Mouse (Mus musculus): Measurements from ENCODE around the gene Dpy19l3. TPM values are rescaled to one million over a fixed set of nuclear protein-coding genes. Genes with fewer than 3 reads are reported as not detected.

Dpy19l3 gene
- polyA plus RNA-seq, 1 experiment from 2014 or later, result 35.9 TPM

- Histone ChIP-seq H3K4me2 (replicated peaks) (no peak overlapping the region), H3K9me3 (no peaks in the 10 kb centered on the region), H3K4me1 (no peaks in the 10 kb centered on the region), H3K9ac (no peak overlapping the region), H3K36me3 (peaks cover 50% of the 10 kb centered on the region), H3K27me3 (replicated peaks) (no peaks in the 10 kb centered on the region), H3K27ac (no peak overlapping the region), H3K4me3 (no peak overlapping the region)
- ATAC-seq (ENCODE audit: low FRiP score, low read depth), result no peak
- 93% methylated on average over 8 of the region's 8 CpGs for WGBS
Observed at GRCm38 (mm10) chr7:35772347-35772746, 18.1 kb upstream of the Dpy19l3 start.

GRCm38 (mm10) chr7:35771106-35771505, 16.9 kb upstream of the Dpy19l3 start:
- Histone ChIP-seq H3K27me3 (replicated peaks) (no peaks in the 10 kb centered on the region), H3K36me3 (peaks cover 42% of the 10 kb centered on the region), H3K9me3 (no peaks in the 10 kb centered on the region), H3K27ac (no peak overlapping the region), H3K4me1 (no peaks in the 10 kb centered on the region), H3K4me2 (replicated peaks) (no peak overlapping the region), H3K9ac (no peak overlapping the region), H3K4me3 (no peak overlapping the region)
- ATAC-seq (ENCODE audit: low FRiP score, low read depth), result no peak

GRCm38 (mm10) chr7:35770122-35770521, 15.9 kb upstream of the Dpy19l3 start:
- H3K4me2 ChIP-seq (replicated peaks), result no peak overlapping the region
- no peak overlapping the region for H3K4me3 ChIP-seq
- H3K27ac ChIP-seq, result no peak overlapping the region
- ATAC-seq (ENCODE audit: low FRiP score, low read depth), result no peak
- no peaks in the 10 kb centered on the region for H3K27me3 ChIP-seq (replicated peaks)
- no peaks in the 10 kb centered on the region for H3K9me3 ChIP-seq
- H3K4me1 ChIP-seq, result no peaks in the 10 kb centered on the region
- H3K36me3 ChIP-seq, result peaks cover 33% of the 10 kb centered on the region
- no peak overlapping the region for H3K9ac ChIP-seq
- 85% methylated on average over 7 of the region's 7 CpGs for WGBS

GRCm38 (mm10) chr7:35764461-35764860, 10.2 kb upstream of the Dpy19l3 start:
- Histone ChIP-seq H3K4me3 (no peak overlapping the region), H3K27me3 (replicated peaks) (no peaks in the 10 kb centered on the region), H3K4me2 (replicated peaks) (no peak overlapping the region), H3K9ac (no peak overlapping the region), H3K27ac (no peak overlapping the region), H3K9me3 (no peaks in the 10 kb centered on the region), H3K4me1 (no peaks in the 10 kb centered on the region), H3K36me3 (no peaks in the 10 kb centered on the region)
- 94% methylated on average over 11 of the region's 11 CpGs for WGBS
- no peak for ATAC-seq (ENCODE audit: low FRiP score, low read depth)

GRCm38 (mm10) chr7:35761801-35762200, 7.5 kb upstream of the Dpy19l3 start:
- Histone ChIP-seq H3K4me1 (no peaks in the 10 kb centered on the region), H3K36me3 (no peaks in the 10 kb centered on the region), H3K4me2 (replicated peaks) (no peak overlapping the region), H3K4me3 (no peak overlapping the region), H3K27ac (no peak overlapping the region), H3K9me3 (no peaks in the 10 kb centered on the region), H3K9ac (no peak overlapping the region), H3K27me3 (replicated peaks) (no peaks in the 10 kb centered on the region)
- no peak for ATAC-seq (ENCODE audit: low FRiP score, low read depth)
- WGBS, result 59% methylated on average over 5 of the region's 5 CpGs

GRCm38 (mm10) chr7:35759602-35760001, 5.3 kb upstream of the Dpy19l3 start:
- ATAC-seq (ENCODE audit: low FRiP score, low read depth), result no peak
- H3K36me3 ChIP-seq, result no peaks in the 10 kb centered on the region
- H3K4me3 ChIP-seq, result no peak overlapping the region
- WGBS, result 14% methylated on average over 2 of the region's 2 CpGs
- H3K27me3 ChIP-seq (replicated peaks), result no peaks in the 10 kb centered on the region
- peaks cover 5% of the 10 kb centered on the region for H3K4me1 ChIP-seq
- no peak overlapping the region for H3K4me2 ChIP-seq (replicated peaks)
- H3K9ac ChIP-seq, result no peak overlapping the region
- H3K27ac ChIP-seq, result no peak overlapping the region
- no peaks in the 10 kb centered on the region for H3K9me3 ChIP-seq

GRCm38 (mm10) chr7:35756510-35757440, 2.5 kb upstream of the Dpy19l3 start:
- no peak overlapping the region for H3K9ac ChIP-seq
- ATAC-seq (ENCODE audit: low FRiP score, low read depth), result no peak
- no peak overlapping the region for H3K4me2 ChIP-seq (replicated peaks)
- H3K27ac ChIP-seq, result no peak overlapping the region
- no peak overlapping the region for H3K4me3 ChIP-seq
- H3K36me3 ChIP-seq, result no peaks in the 10 kb centered on the region
- H3K9me3 ChIP-seq, result no peaks in the 10 kb centered on the region
- H3K27me3 ChIP-seq (replicated peaks), result no peaks in the 10 kb centered on the region
- H3K4me1 ChIP-seq, result peaks cover 15% of the 10 kb centered on the region
- 42% methylated on average over 14 of the region's 14 CpGs for WGBS

GRCm38 (mm10) chr7:35754886-35755168, 573 bp upstream of the Dpy19l3 start:
- 77% methylated on average over 4 of the region's 4 CpGs for WGBS
- H3K9ac ChIP-seq, result peak overlapping the region; percentile 77
- H3K4me1 ChIP-seq, result peaks cover 15% of the 10 kb centered on the region
- peak overlapping the region; percentile 99 for H3K4me2 ChIP-seq (replicated peaks)
- no peaks in the 10 kb centered on the region for H3K27me3 ChIP-seq (replicated peaks)
- H3K36me3 ChIP-seq, result peaks cover 15% of the 10 kb centered on the region
- H3K4me3 ChIP-seq, result peak overlapping the region; percentile 85
- ATAC-seq (ENCODE audit: low FRiP score, low read depth), result no peak
- no peaks in the 10 kb centered on the region for H3K9me3 ChIP-seq
- no peak overlapping the region for H3K27ac ChIP-seq

- WGBS, result 8% methylated on average over 15 of the region's 15 CpGs
- peak; percentile 46; the same call in 1 of the 2 replicates for ATAC-seq (ENCODE audit: low FRiP score, low read depth)
- H3K4me1 ChIP-seq, result peaks cover 15% of the 10 kb centered on the region
Observed at GRCm38 (mm10) chr7:35753319-35754032, 778 bp downstream of the Dpy19l3 start.

GRCm38 (mm10) chr7:35750873-35751272, 3.4 kb downstream of the Dpy19l3 start:
- ATAC-seq (ENCODE audit: low FRiP score, low read depth), result no peak
- Histone ChIP-seq H3K27ac (no peak overlapping the region), H3K9ac (no peak overlapping the region), H3K4me1 (peaks cover 15% of the 10 kb centered on the region), H3K9me3 (no peaks in the 10 kb centered on the region), H3K4me3 (no peak overlapping the region), H3K4me2 (replicated peaks) (no peak overlapping the region), H3K27me3 (replicated peaks) (no peaks in the 10 kb centered on the region), H3K36me3 (peaks cover 53% of the 10 kb centered on the region)
- 96% methylated on average over 9 of the region's 9 CpGs for WGBS

More at GRCm38 (mm10) chr7:35753319-35754032, 778 bp downstream of the Dpy19l3 start:
- Histone ChIP-seq H3K36me3 (peaks cover 29% of the 10 kb centered on the region), H3K4me2 (replicated peaks) (peak overlapping the region; percentile 99), H3K9ac (peak overlapping the region; percentile 77), H3K27ac (no peak overlapping the region), H3K4me3 (peak overlapping the region; percentile 85), H3K9me3 (no peaks in the 10 kb centered on the region), H3K27me3 (replicated peaks) (no peaks in the 10 kb centered on the region)

GRCm38 (mm10) chr7:35747397-35747964, 6.8 kb downstream of the Dpy19l3 start:
- Histone ChIP-seq H3K4me1 (no peaks in the 10 kb centered on the region), H3K9me3 (no peaks in the 10 kb centered on the region), H3K27ac (no peak overlapping the region), H3K9ac (no peak overlapping the region), H3K27me3 (replicated peaks) (no peaks in the 10 kb centered on the region), H3K4me2 (replicated peaks) (no peak overlapping the region), H3K4me3 (no peak overlapping the region), H3K36me3 (peaks cover 73% of the 10 kb centered on the region)
- 70% methylated on average over 14 of the region's 14 CpGs for WGBS
- no peak for ATAC-seq (ENCODE audit: low FRiP score, low read depth)

- Histone ChIP-seq H3K4me1 (no peaks in the 10 kb centered on the region), H3K9me3 (no peaks in the 10 kb centered on the region), H3K27me3 (replicated peaks) (no peaks in the 10 kb centered on the region), H3K9ac (no peak overlapping the region), H3K4me2 (replicated peaks) (no peak overlapping the region), H3K36me3 (peaks cover 76% of the 10 kb centered on the region), H3K4me3 (no peak overlapping the region), H3K27ac (no peak overlapping the region)
- 87% methylated on average over 12 of the region's 12 CpGs for WGBS
- no peak for ATAC-seq (ENCODE audit: low FRiP score, low read depth)
Observed at GRCm38 (mm10) chr7:35746686-35747396, 7.4 kb downstream of the Dpy19l3 start.

All from neural tube, embryonic 12.5 days (tissue).